Mouse (Mus musculus) heart, postnatal 0 days (tissue): ENCODE measurements at regions not wholly inside any gene's neighbourhood (a gene's known extent, or its start where the extent isn't known, plus 50 kb on each side); places are given as distances from the start of the nearest gene placed in this dataset.

Source experiments
- CTCF ChIP-seq: IDR thresholded peaks from 2 replicates; pipeline ENCODE4 v1.5.1; 2016; ENCODE audit warnings: antibody characterized with exemption, control low read depth, low read depth
- EP300 ChIP-seq: IDR thresholded peaks from 2 replicates; pipeline ENCODE4 v1.6.1; 2016; ENCODE audit warnings: antibody characterized with exemption, low read depth

GRCm38 (mm10) chr7:54507006-54507405 is 328.3 kb upstream of the Luzp2 start:
- TF ChIP-seq CTCF, result no peak
- TF ChIP-seq EP300, result no peak
